Mouse (Mus musculus) lung, postnatal 0 days (tissue): ENCODE measurements around the gene Tap1. TPM values are rescaled to one million over a fixed set of nuclear protein-coding genes. Genes with fewer than 3 reads are reported as not detected.

ENCODE experiments used
- ATAC-seq: fragments of 200-750 bp; cut with Nextera tagmentation; 2 replicates; pipeline ENCODE4 v1.8.0; 2017; ENCODE audit warnings: moderate library complexity
- DNase-seq: peaks from one replicate; pipeline ENCODE4 v3.0.0-alpha.2; 2016; ENCODE audit warnings: low spot score
- H3K27ac ChIP-seq: fragments of 300-500 bp; sonication (generic); 2 replicates; pipeline ENCODE4 v1.5.1; 2014; ENCODE audit warnings: antibody characterized with exemption, mild to moderate bottlenecking, low read length, mixed read lengths
- H3K27me3 ChIP-seq: fragments of 300-500 bp; sonication (generic); replicated peaks from 2 replicates; pipeline ENCODE4 v1.6.1; 2014; ENCODE audit warnings: low read length, mixed read lengths; ENCODE audit not compliant: insufficient read depth
- H3K36me3 ChIP-seq: fragments of 300-500 bp; sonication (generic); 2 replicates; pipeline ENCODE4 v1.6.1; 2014; ENCODE audit warnings: low read length, mixed read lengths; ENCODE audit not compliant: insufficient read depth
- H3K4me1 ChIP-seq: fragments of 300-500 bp; sonication (generic); 2 replicates; pipeline ENCODE4 v1.6.1; 2014; ENCODE audit warnings: antibody characterized with exemption, low read depth, low read length, mixed read lengths; ENCODE audit not compliant: insufficient read depth
- H3K4me2 ChIP-seq: fragments of 300-500 bp; sonication (generic); replicated peaks from 2 replicates; pipeline ENCODE4 v1.6.1; 2014; ENCODE audit warnings: low read depth, mild to moderate bottlenecking, low read length, moderate library complexity, mixed read lengths
- H3K4me3 ChIP-seq: fragments of 300-500 bp; sonication (generic); 2 replicates; pipeline ENCODE4 v1.5.1; 2014; ENCODE audit warnings: low read depth, low read length
- H3K9ac ChIP-seq: fragments of 300-500 bp; sonication (generic); replicated peaks from 2 replicates; pipeline ENCODE4 v1.6.1; 2014; ENCODE audit warnings: low read depth, mild to moderate bottlenecking
- H3K9me3 ChIP-seq: fragments of 300-500 bp; sonication (generic); 2 replicates; pipeline ENCODE4 v1.6.1; 2016; ENCODE audit warnings: low read length, mixed read lengths
- CTCF ChIP-seq: IDR thresholded peaks from 2 replicates; pipeline ENCODE4 v1.5.1; 2016; ENCODE audit warnings: antibody characterized with exemption, mild to moderate bottlenecking
- EP300 ChIP-seq: IDR thresholded peaks from 2 replicates; pipeline ENCODE4 v1.6.1; 2016; ENCODE audit warnings: antibody characterized with exemption, mild to moderate bottlenecking, control low read depth
- WGBS: fragments of 180-500 bp; shearing (Covaris S2); extraction: QIAGEN DNeasy Blood & Tissue Kit; methylation state at CpG from one replicate; pipeline ENCODE4 v1.1.7; 2014; 5-methylcytosine and 5-hydroxymethylcytosine counted together
- polyA plus RNA-seq: library from polyadenylated mRNA; unstranded; fragments of >200 nt; fragmentation: Nextera tagmentation; extraction: Ambion mirVana; gene quantifications from 2 replicates; pipeline ENCODE4 v1.2.1, GENCODE M21; 2015

Tap1 gene
- polyA plus RNA-seq, 1 experiment from 2014 or later, result 12.6 TPM

- no peaks in the 10 kb centered on the region for H3K4me1 ChIP-seq
- no peaks in the 10 kb centered on the region for H3K27me3 ChIP-seq
- H3K4me2 ChIP-seq, result no peak overlapping the region
- TF ChIP-seq EP300 (no peak), CTCF (no peak)
- H3K9ac ChIP-seq, result no peak overlapping the region
- 60% methylated on average over 4 of the region's 4 CpGs for WGBS
- DNase-seq (no peak), ATAC-seq (no peak)
- no peaks in the 10 kb centered on the region for H3K36me3 ChIP-seq
- H3K4me3 ChIP-seq, result no peak overlapping the region
- no peaks in the 10 kb centered on the region for H3K9me3 ChIP-seq
- H3K27ac ChIP-seq, result no peak overlapping the region
Measured at GRCm38 (mm10) chr17:34244656-34245055, 57.3 kb downstream of the Tap1 start.

Other genes with a start within 250 kb of the Tap1 start
- gene Pfdn6, start 247.2 kb upstream of the Tap1 start, polyA plus RNA-seq, result 99.7 and 103 TPM in 2 replicates
- 8.8 TPM in 2 replicates for gene Wdr46, start 246.9 kb upstream of the Tap1 start, polyA plus RNA-seq
- gene B3galt4, start 236.1 kb upstream of the Tap1 start, polyA plus RNA-seq, result 9.3 and 12.0 TPM in 2 replicates
- 28.5 and 31.1 TPM in 2 replicates for gene Vps52, start 231.7 kb upstream of the Tap1 start, polyA plus RNA-seq
- gene Rps18, start 231.6 kb upstream of the Tap1 start, polyA plus RNA-seq, result 1,282 and 1,435 TPM in 2 replicates
- gene H2-K1, start 187.2 kb upstream of the Tap1 start, polyA plus RNA-seq, result 213 and 222 TPM in 2 replicates
- 18.8 and 19.1 TPM in 2 replicates for gene Ring1, start 162.9 kb upstream of the Tap1 start, polyA plus RNA-seq
- 57.9 and 59.8 TPM in 2 replicates for gene H2-Ke6, start 159.5 kb upstream of the Tap1 start, polyA plus RNA-seq
- gene Slc39a7, start 155.9 kb upstream of the Tap1 start, polyA plus RNA-seq, result 130 and 131 TPM in 2 replicates
- gene Rxrb, start 155.7 kb upstream of the Tap1 start, polyA plus RNA-seq, result 35.0 and 35.7 TPM in 2 replicates
- 0.25 and 0.44 TPM in 2 replicates for gene Col11a2, start 148.1 kb upstream of the Tap1 start, polyA plus RNA-seq
- 0.48 and 1.1 TPM in 2 replicates for gene H2-Oa, start 95.2 kb upstream of the Tap1 start, polyA plus RNA-seq
- 20.7 and 23.9 TPM in 2 replicates for gene H2-DMa, start 68.0 kb upstream of the Tap1 start, polyA plus RNA-seq
- gene Brd2, start 64.9 kb upstream of the Tap1 start, polyA plus RNA-seq, result 80.2 and 80.3 TPM in 2 replicates
- gene H2-DMb2, start 44.2 kb upstream of the Tap1 start, polyA plus RNA-seq, result 1.8 and 2.2 TPM in 2 replicates
- gene H2-DMb1, start 34.5 kb upstream of the Tap1 start, polyA plus RNA-seq, result 6.9 and 7.2 TPM in 2 replicates
- gene Psmb9, start 211 bp downstream of the Tap1 start, polyA plus RNA-seq, result 16.4 and 17.1 TPM in 2 replicates
- gene Psmb8, start 10.2 kb downstream of the Tap1 start, polyA plus RNA-seq, result 54.9 and 58.6 TPM in 2 replicates
- 23.9 and 26.1 TPM in 2 replicates for gene Tap2, start 16.0 kb downstream of the Tap1 start, polyA plus RNA-seq
- 0.43 and 1.2 TPM in 2 replicates for gene H2-Ob, start 51.4 kb downstream of the Tap1 start, polyA plus RNA-seq
- 17.8 and 19.2 TPM in 2 replicates for gene H2-Ab1, start 70.1 kb downstream of the Tap1 start, polyA plus RNA-seq
- gene H2-Aa, start 100.3 kb downstream of the Tap1 start, polyA plus RNA-seq, result 15.8 and 20.6 TPM in 2 replicates
- gene H2-Eb1, start 118.3 kb downstream of the Tap1 start, polyA plus RNA-seq, result 11.9 and 12.6 TPM in 2 replicates
- not detected in 2 replicates for gene H2-Eb2, start 138.1 kb downstream of the Tap1 start, polyA plus RNA-seq
- 0.07 TPM in 1 of 2 replicates, not detected in the other for gene Btnl2, start 167.3 kb downstream of the Tap1 start, polyA plus RNA-seq
- gene Btnl1, start 189.6 kb downstream of the Tap1 start, polyA plus RNA-seq, result not detected in 2 replicates
- gene BC051142, start 211.3 kb downstream of the Tap1 start, polyA plus RNA-seq, result 0.24 and 0.74 TPM in 2 replicates